Mouse (Mus musculus) lung, postnatal 0 days (tissue): Measurements from ENCODE around the gene Olfr286.

ENCODE experiments used
- CTCF ChIP-seq: IDR thresholded peaks from 2 replicates; pipeline ENCODE4 v1.5.1; 2016; ENCODE audit warnings: antibody characterized with exemption, mild to moderate bottlenecking
- EP300 ChIP-seq: IDR thresholded peaks from 2 replicates; pipeline ENCODE4 v1.6.1; 2016; ENCODE audit warnings: antibody characterized with exemption, mild to moderate bottlenecking, control low read depth

GRCm38 (mm10) chr15:98226096-98226495 is 8.2 kb downstream of the Olfr286 start:
- TF ChIP-seq CTCF (no peak), EP300 (no peak)
